Mouse (Mus musculus) liver, embryonic 14.5 days (tissue): ENCODE data around the gene Asb6.

Experiments used
- CTCF ChIP-seq: IDR thresholded peaks from 2 replicates; pipeline ENCODE4 v1.5.1; 2016; ENCODE audit warnings: antibody characterized with exemption, low read depth, control low read depth
- EP300 ChIP-seq: IDR thresholded peaks from 2 replicates; pipeline ENCODE4 v1.6.1; 2016; ENCODE audit warnings: antibody characterized with exemption, low read depth

GRCm38 (mm10) chr2:30875096-30875495, 45.0 kb upstream of the Asb6 start:
- TF ChIP-seq CTCF (no peak), EP300 (no peak)
